Comparison of ENCODE assay signal across 21 mouse cellular contexts in the genomic region with DNA sequence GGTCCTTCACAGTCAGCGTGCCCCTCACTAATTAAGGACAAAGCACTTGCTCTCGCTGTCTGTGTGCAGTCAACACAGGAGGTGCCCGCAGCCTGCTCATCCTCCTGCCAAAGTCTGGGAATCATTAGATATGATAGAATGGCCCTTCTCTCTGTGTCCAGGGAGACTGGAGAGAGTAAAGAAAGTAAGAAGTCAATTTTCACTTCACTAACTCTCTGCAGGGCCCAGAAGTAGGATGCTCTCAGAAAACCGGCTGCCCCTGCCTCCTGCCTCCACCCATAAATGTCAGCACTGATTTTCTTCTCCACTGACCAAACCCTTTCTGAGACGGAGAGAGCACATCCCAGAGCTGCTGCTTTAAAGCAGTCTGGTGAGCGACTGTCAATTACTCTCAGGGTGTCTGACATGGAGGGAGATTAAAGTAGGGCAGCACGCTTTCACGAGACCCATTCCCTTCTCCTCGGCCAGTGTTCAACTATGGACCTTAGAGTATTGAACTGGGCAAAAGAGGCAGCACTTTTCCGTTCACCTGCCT.
A peak's percentile ranks its signal among the peaks of the same experiment; 100 is the strongest.
DNase-seq lines count a peak whose midpoint lies in the region; ATAC-seq lines count a peak whose summit lies in the region.
"Had no signal": no experiment of that assay in that cellular context is flagged by ENCODE, and none has a peak within 500 bp of the region (broad histone marks: within the 10 kb centered on the region; RNA-seq: fewer than 3 reads in every experiment).

No protein-coding gene starts in this region.

- H3K27me3 ChIP-seq in heart, embryonic 10.5 days (ENCODE audit: insufficient read depth, poor library complexity, severe bottlenecking) = no peaks in the 10 kb centered on the region
- H3K27me3 ChIP-seq in midbrain, embryonic 13.5 days = no peaks in the 10 kb centered on the region
- no peaks in the 10 kb centered on the region for H3K27me3 ChIP-seq in midbrain, embryonic 10.5 days (ENCODE audit: low read depth, poor library complexity, severe bottlenecking)
- H3K27me3 ChIP-seq: embryonic facial prominence, embryonic 12.5 days; forebrain, embryonic 12.5 days; heart, embryonic 13.5 days; hindbrain, embryonic 15.5 days had no signal

- H3K4me3 ChIP-seq in heart, embryonic 10.5 days = no peak overlapping the region
- no peak overlapping the region for H3K4me3 ChIP-seq in midbrain, embryonic 13.5 days (replicated peaks)
- H3K4me3 ChIP-seq in midbrain, embryonic 10.5 days = no peak overlapping the region
- H3K4me3 ChIP-seq: embryonic facial prominence, embryonic 12.5 days; forebrain, embryonic 12.5 days; heart, embryonic 13.5 days; hindbrain, embryonic 15.5 days had no signal

- intact Hi-C loops in heart, postnatal 25 days (cut with DNase I) = no loop called here

- no peaks in the 10 kb centered on the region for H3K9me3 ChIP-seq in heart, embryonic 10.5 days
- no peaks in the 10 kb centered on the region for H3K9me3 ChIP-seq in midbrain, embryonic 13.5 days
- no peaks in the 10 kb centered on the region for H3K9me3 ChIP-seq in midbrain, embryonic 10.5 days (replicated peaks)
- H3K9me3 ChIP-seq: embryonic facial prominence, embryonic 12.5 days; forebrain, embryonic 12.5 days; G1E; heart, embryonic 13.5 days; hindbrain, embryonic 15.5 days had no signal

- 0 out of 2 replicates have a peak overlapping the region, but pooled peaks have one; percentile 13 for H3K27ac ChIP-seq in heart, embryonic 10.5 days
- peak overlapping the region; percentile 19; the same call in 1 of the 2 replicates for H3K27ac ChIP-seq in midbrain, embryonic 13.5 days
- no peak overlapping the region for H3K27ac ChIP-seq in midbrain, embryonic 10.5 days (replicated peaks)
- H3K27ac ChIP-seq: embryonic facial prominence, embryonic 12.5 days; forebrain, embryonic 12.5 days; heart, embryonic 13.5 days; hindbrain, embryonic 15.5 days had no signal

- WGBS in heart, embryonic 10.5 days = 44% methylated on average over 10 of the region's 10 CpGs
- WGBS in midbrain, embryonic 13.5 days = 60% methylated on average over 10 of the region's 10 CpGs
- WGBS in midbrain, embryonic 10.5 days = 69% methylated on average over 10 of the region's 10 CpGs

- no peak for ATAC-seq in midbrain, embryonic 13.5 days
- ATAC-seq: CD4-positive, CD25-positive, alpha-beta regulatory T cell, adult 4 months; forebrain, embryonic 16.5 days had no signal

- no peak overlapping the region for H3K4me2 ChIP-seq in midbrain, embryonic 13.5 days (replicated peaks)
- H3K4me2 ChIP-seq: embryonic facial prominence, embryonic 12.5 days; forebrain, embryonic 12.5 days; heart, embryonic 13.5 days; hindbrain, embryonic 15.5 days had no signal

- H3K9ac ChIP-seq in midbrain, embryonic 13.5 days (replicated peaks) = no peak overlapping the region
- H3K9ac ChIP-seq: embryonic facial prominence, embryonic 12.5 days; forebrain, embryonic 12.5 days; heart, embryonic 13.5 days; hindbrain, embryonic 15.5 days had no signal

- peaks cover 8% of the 10 kb centered on the region; the same call in 1 of the 2 replicates for H3K36me3 ChIP-seq in heart, embryonic 10.5 days
- no peaks in the 10 kb centered on the region for H3K36me3 ChIP-seq in midbrain, embryonic 13.5 days
- peaks cover 6% of the 10 kb centered on the region for H3K36me3 ChIP-seq in midbrain, embryonic 10.5 days
- H3K36me3 ChIP-seq: embryonic facial prominence, embryonic 12.5 days; G1E; hindbrain, embryonic 15.5 days had no signal

- H3K4me1 ChIP-seq in heart, embryonic 10.5 days = 0 out of 2 replicates have a peak, but pooled peaks cover 3% of the 10 kb centered on the region
- H3K4me1 ChIP-seq in midbrain, embryonic 13.5 days (replicated peaks) = 0 out of 2 replicates have a peak, but pooled peaks cover 4% of the 10 kb centered on the region
- no peaks in the 10 kb centered on the region for H3K4me1 ChIP-seq in midbrain, embryonic 10.5 days
- H3K4me1 ChIP-seq: embryonic facial prominence, embryonic 12.5 days; forebrain, embryonic 12.5 days; hindbrain, embryonic 15.5 days had no signal

- peak; percentile 41 to 57 for DNase-seq in cerebellum, postnatal 10 days
- DNase-seq in cerebellum, adult 9-10 months = no peak
- no peak for DNase-seq in heart, embryonic 10.5 days (ENCODE audit: low spot score)
- DNase-seq in heart, postnatal 25 days (ENCODE audit: low spot score) = no peak
- no peak for DNase-seq in midbrain, embryonic 10.5 days (ENCODE audit: low spot score)
- no peak for DNase-seq in ovary, postnatal 36 days (ENCODE audit: low spot score)
- DNase-seq: adrenal gland, postnatal 10 days; B cell, adult 2 months; cerebellum, adult 11-12 months; cerebellum, adult 9-11 months; embryo, embryonic 11 days; gastrocnemius, postnatal 14 days; kidney, adult 11 months had no signal

Comparison
In these comparisons a context has a peak if more than half of its experiments do, and no peak if none do; other contexts are left out.
1. DNase-seq: peak in cerebellum, postnatal 10 days (2 of 2); none in cerebellum, adult 9-10 months (single experiment), heart, embryonic 10.5 days (single experiment), heart, postnatal 25 days (single experiment), midbrain, embryonic 10.5 days (single experiment) and ovary, postnatal 36 days (single experiment).